ENCODE assay signal across 9 mouse cellular contexts in genomic region chr14:48138138-48138537, GRCm38 (mm10). TPM values are rescaled to one million over a fixed set of nuclear protein-coding genes. Genes with fewer than 3 reads are reported as not detected.
DNase-seq lines count a peak whose midpoint lies in the region; ATAC-seq and TF ChIP-seq lines count a peak whose summit lies in the region.
"Had no signal": no experiment of that assay in that cellular context is flagged by ENCODE, and none has a peak within 500 bp of the region (broad histone marks: within the 10 kb centered on the region; RNA-seq: fewer than 3 reads in every experiment).

No protein-coding gene starts in this region.

- TF ChIP-seq CTCF in liver, embryonic 14.5 days (IDR thresholded peaks at IDR 0.05; ENCODE audit: low read depth): peak; percentile 63
- TF ChIP-seq CTCF in midbrain, postnatal 0 days (IDR thresholded peaks at IDR 0.05): peak; percentile 74

- WGBS in liver, embryonic 14.5 days (ENCODE audit: insufficient replicate concordance): 35% methylated on average over 8 of the region's 8 CpGs
- 36% methylated on average over 8 of the region's 8 CpGs for WGBS in liver, embryonic 12.5 days (ENCODE audit: insufficient replicate concordance)
- WGBS in forebrain, embryonic 14.5 days: 57% methylated on average over 8 of the region's 8 CpGs
- WGBS in midbrain, postnatal 0 days: 56% methylated on average over 8 of the region's 8 CpGs

- H3K27me3 ChIP-seq in liver, embryonic 14.5 days (ENCODE audit: control insufficient read depth, insufficient read depth, low read length): no peaks in the 10 kb centered on the region
- no peaks in the 10 kb centered on the region for H3K27me3 ChIP-seq in liver, embryonic 12.5 days (replicated peaks)
- no peaks in the 10 kb centered on the region for H3K27me3 ChIP-seq in forebrain, embryonic 14.5 days (replicated peaks; ENCODE audit: control insufficient read depth, insufficient read depth, low read length)
- no peaks in the 10 kb centered on the region for H3K27me3 ChIP-seq in midbrain, postnatal 0 days (ENCODE audit: insufficient read depth, low read length)

- H3K4me1 ChIP-seq in liver, embryonic 14.5 days (replicated peaks; ENCODE audit: control insufficient read depth in 2 of 2, insufficient read depth in 2 of 2, low read length in 1 of 2): peaks cover under 1 to 24% of the 10 kb centered on the region in 2 experiments
- H3K4me1 ChIP-seq in liver, embryonic 12.5 days: peaks cover 44% of the 10 kb centered on the region
- peaks cover 32% of the 10 kb centered on the region for H3K4me1 ChIP-seq in forebrain, embryonic 14.5 days (ENCODE audit: control insufficient read depth, insufficient read depth, low read length)
- H3K4me1 ChIP-seq in midbrain, postnatal 0 days (ENCODE audit: insufficient read depth, low read length): peaks cover 8% of the 10 kb centered on the region

- no peak overlapping the region for H3K27ac ChIP-seq in liver, embryonic 14.5 days
- H3K27ac ChIP-seq in liver, embryonic 12.5 days: no peak overlapping the region
- H3K27ac ChIP-seq in forebrain, embryonic 14.5 days (ENCODE audit: low read depth, low read length): no peak overlapping the region
- H3K27ac ChIP-seq in midbrain, postnatal 0 days (ENCODE audit: low read depth, low read length): no peak overlapping the region
- H3K27ac ChIP-seq: embryonic facial prominence, embryonic 13.5 days had no signal

- no peak overlapping the region for H3K4me2 ChIP-seq in liver, embryonic 14.5 days (ENCODE audit: low read depth)
- no peak overlapping the region for H3K4me2 ChIP-seq in liver, embryonic 12.5 days
- no peak overlapping the region for H3K4me2 ChIP-seq in forebrain, embryonic 14.5 days (ENCODE audit: low read length)
- H3K4me2 ChIP-seq in midbrain, postnatal 0 days (ENCODE audit: low read depth, low read length, poor library complexity, severe bottlenecking): no peak overlapping the region
- H3K4me2 ChIP-seq: embryonic facial prominence, embryonic 13.5 days had no signal

- no peak overlapping the region for H3K4me3 ChIP-seq in liver, embryonic 14.5 days (ENCODE audit: insufficient read depth in 1 of 2, low read depth in 2 of 2, low read length in 2 of 2)
- no peak overlapping the region for H3K4me3 ChIP-seq in liver, embryonic 12.5 days
- H3K4me3 ChIP-seq in forebrain, embryonic 14.5 days (ENCODE audit: low read depth, low read length): no peak overlapping the region
- H3K4me3 ChIP-seq in midbrain, postnatal 0 days (ENCODE audit: low read depth, low read length): no peak overlapping the region
- H3K4me3 ChIP-seq: embryonic facial prominence, embryonic 13.5 days had no signal

- no peak for TF ChIP-seq EP300 in liver, embryonic 14.5 days (IDR thresholded peaks at IDR 0.05; ENCODE audit: low read depth)

- ATAC-seq in liver, embryonic 14.5 days (ENCODE audit: insufficient read depth): no peak
- no peak for ATAC-seq in liver, embryonic 12.5 days
- ATAC-seq in forebrain, embryonic 14.5 days: peak; percentile 56; the same call in 1 of the 2 replicates
- no peak for ATAC-seq in midbrain, postnatal 0 days (ENCODE audit: low FRiP score)

- DNase-seq in cerebellum, adult 11 months: peak; percentile 43
- DNase-seq in cerebellum, adult 8-10 months: no peak
- no peak for DNase-seq in liver, embryonic 14.5 days (ENCODE audit: low read depth in 3 of 3, low spot score in 3 of 3)
- DNase-seq in forebrain, embryonic 14.5 days (ENCODE audit: low spot score): peak; percentile 57
- DNase-seq in midbrain, postnatal 0 days (ENCODE audit: low spot score): peak; percentile 51
- no peak for DNase-seq in urinary bladder, adult 2 months (ENCODE audit: low spot score)
- no peak for DNase-seq in urinary bladder, adult 18-20 months (ENCODE audit: low spot score in 2 of 2)

- H3K9me3 ChIP-seq in liver, embryonic 14.5 days (ENCODE audit: control insufficient read depth, low read length): no peaks in the 10 kb centered on the region
- H3K9me3 ChIP-seq in liver, embryonic 12.5 days (replicated peaks): no peaks in the 10 kb centered on the region
- no peaks in the 10 kb centered on the region for H3K9me3 ChIP-seq in forebrain, embryonic 14.5 days (replicated peaks; ENCODE audit: control insufficient read depth, low read length)
- no peaks in the 10 kb centered on the region for H3K9me3 ChIP-seq in midbrain, postnatal 0 days (ENCODE audit: low read length)
- H3K9me3 ChIP-seq: embryonic facial prominence, embryonic 13.5 days had no signal

- no peak overlapping the region for H3K9ac ChIP-seq in liver, embryonic 14.5 days (replicated peaks)
- no peak overlapping the region for H3K9ac ChIP-seq in liver, embryonic 12.5 days
- H3K9ac ChIP-seq in forebrain, embryonic 14.5 days (ENCODE audit: low read length): no peak overlapping the region
- H3K9ac ChIP-seq in midbrain, postnatal 0 days (replicated peaks; ENCODE audit: low read length, poor library complexity, severe bottlenecking): no peak overlapping the region
- H3K9ac ChIP-seq: embryonic facial prominence, embryonic 13.5 days had no signal

- no peaks in the 10 kb centered on the region for H3K36me3 ChIP-seq in liver, embryonic 14.5 days (replicated peaks; ENCODE audit: control insufficient read depth, insufficient read depth, low read depth)
- no peaks in the 10 kb centered on the region for H3K36me3 ChIP-seq in liver, embryonic 12.5 days
- H3K36me3 ChIP-seq in forebrain, embryonic 14.5 days (ENCODE audit: control insufficient read depth, insufficient read depth, low read length): no peaks in the 10 kb centered on the region
- no peaks in the 10 kb centered on the region for H3K36me3 ChIP-seq in midbrain, postnatal 0 days (ENCODE audit: insufficient read depth, low read length)
- H3K36me3 ChIP-seq: embryonic facial prominence, embryonic 13.5 days had no signal

RNA-seq across cellular contexts. Expression of gene Peli2, which starts 17.5 kb away (rescaled TPM):
- 0.68 and 0.73 TPM in 2 replicates for polyA plus RNA-seq in liver, embryonic 14.5 days (2012; rRNA removed)
- 0.70 and 0.94 TPM in 2 replicates for polyA plus RNA-seq in liver, embryonic 14.5 days (2014; fragmentation: Nextera tagmentation; extraction: Ambion mirVana)
- polyA plus RNA-seq in liver, embryonic 12.5 days (2016; fragmentation: Nextera tagmentation; extraction: Ambion mirVana): 1.7 and 1.8 TPM in 2 replicates
- polyA plus RNA-seq in forebrain, embryonic 14.5 days (2014; fragmentation: Nextera tagmentation; extraction: Ambion mirVana): 5.1 and 7.5 TPM in 2 replicates
- 11.5 and 22.3 TPM in 2 replicates for total RNA-seq in midbrain, postnatal 0 days (2014; rRNA removed)
- polyA plus RNA-seq in midbrain, postnatal 0 days (2015; fragmentation: Nextera tagmentation; extraction: Ambion mirVana): 5.6 and 6.5 TPM in 2 replicates
- polyA plus RNA-seq in urinary bladder, adult 2 months (2012; rRNA removed): 25.0 and 36.3 TPM in 2 replicates

Comparison
In these comparisons a context has a peak if more than half of its experiments do, and no peak if none do; other contexts are left out.
1. DNase-seq: peak in cerebellum, adult 11 months (single experiment), forebrain, embryonic 14.5 days (single experiment) and midbrain, postnatal 0 days (single experiment); none in cerebellum, adult 8-10 months (single experiment), liver, embryonic 14.5 days (0 of 3), urinary bladder, adult 2 months (single experiment) and urinary bladder, adult 18-20 months (0 of 2).